Mouse (Mus musculus): ENCODE measurements around the gene Slmap. TPM values are rescaled to one million over a fixed set of nuclear protein-coding genes. Genes with fewer than 3 reads are reported as not detected.

Gene Slmap
- polyA plus RNA-seq, 1 experiment from 2014 or later = 121 TPM

- TF ChIP-seq CTCF (IDR thresholded peaks at IDR 0.05) = no peak
- no peaks in the 10 kb centered on the region for H3K27me3 ChIP-seq
- ATAC-seq (no peak), DNase-seq (ENCODE audit: low read depth, low spot score) (no peak)
- ChIA-PET POLR2A (no interaction called here), CTCF (no interaction called here)
- in situ Hi-C loops (cut with MboI; ENCODE audit: low pct_unique_long_range_greater_than_20kb) = no loop called here
Measured at GRCm38 (mm10) chr14:26510545-26510944, 24.2 kb downstream of the Slmap start.

GRCm38 (mm10) chr14:26508150-26508549 is 26.6 kb downstream of the Slmap start:
- DNase-seq (ENCODE audit: low read depth, low spot score) = no peak
- ATAC-seq = no peak
- ChIA-PET CTCF (interaction anchor here (1.7 kb wide), 1 partner anchor 11 kb away, joined by 7 read pairs; no protein-coding TSS in a partner anchor), POLR2A (no interaction called here)
- in situ Hi-C loops (cut with MboI; ENCODE audit: low pct_unique_long_range_greater_than_20kb) = no loop called here
- no peaks in the 10 kb centered on the region for H3K27me3 ChIP-seq
- no peak for TF ChIP-seq CTCF (IDR thresholded peaks at IDR 0.05)

GRCm38 (mm10) chr14:26507361-26507760 is 27.4 kb downstream of the Slmap start:
- ChIA-PET CTCF (interaction anchor here (0.8 to 1.7 kb wide), 2 partner anchors 10 to 26 kb away, joined by 3 to 7 read pairs; no protein-coding TSS in a partner anchor), POLR2A (no interaction called here)
- ATAC-seq = no peak
- no peak for TF ChIP-seq CTCF (IDR thresholded peaks at IDR 0.05)
- in situ Hi-C loops (cut with MboI; ENCODE audit: low pct_unique_long_range_greater_than_20kb) = no loop called here
- no peaks in the 10 kb centered on the region for H3K27me3 ChIP-seq
- DNase-seq (ENCODE audit: low read depth, low spot score) = no peak

DNA sequence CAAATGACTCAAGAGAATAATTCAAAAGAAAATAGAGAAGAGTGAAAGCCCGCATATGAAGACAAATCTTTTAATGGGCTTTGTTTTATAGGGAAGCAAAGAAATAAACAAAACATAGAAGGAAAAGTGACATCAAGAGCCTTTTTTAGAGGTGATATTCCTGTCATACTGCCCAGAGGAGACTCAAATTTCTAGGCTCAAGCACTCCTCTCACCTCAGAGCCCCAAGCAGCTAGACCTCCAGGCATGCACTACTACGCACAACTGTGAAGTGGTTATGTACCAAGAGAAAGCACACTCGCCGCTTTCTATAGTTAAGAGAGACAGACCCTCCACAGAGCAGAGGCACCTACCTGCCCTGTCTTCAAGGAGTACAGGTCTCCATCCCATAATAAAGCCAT is 30.2 kb downstream of the Slmap start:
- ChIA-PET CTCF (interaction anchor here (1.0 to 1.1 kb wide), 2 partner anchors 10 to 72 kb away, joined by 4 to 5 read pairs; no protein-coding TSS in a partner anchor), POLR2A (no interaction called here)
- ATAC-seq = no peak

GRCm38 (mm10) chr14:26500136-26500933 is 34.4 kb downstream of the Slmap start:
- no peaks in the 10 kb centered on the region for H3K27me3 ChIP-seq
- no peak for ATAC-seq
- in situ Hi-C loops (cut with MboI; ENCODE audit: low pct_unique_long_range_greater_than_20kb) = no loop called here
- CTCF ChIA-PET = interaction anchor here (1.2 to 1.9 kb wide), 2 partner anchors 10 to 148 kb away, joined by 3 to 8 read pairs; no protein-coding TSS in a partner anchor
- POLR2A ChIA-PET = no interaction called here
- DNase-seq (ENCODE audit: low read depth, low spot score) = no peak
- TF ChIP-seq CTCF (IDR thresholded peaks at IDR 0.05) = peak; percentile 14

More for the DNA sequence above, 30.2 kb downstream of the Slmap start:
- TF ChIP-seq CTCF (IDR thresholded peaks at IDR 0.05) = no peak
- in situ Hi-C loops (cut with MboI; ENCODE audit: low pct_unique_long_range_greater_than_20kb) = no loop called here
- H3K27me3 ChIP-seq = no peaks in the 10 kb centered on the region
- no peak for DNase-seq (ENCODE audit: low read depth, low spot score)

- in situ Hi-C loops (cut with MboI; ENCODE audit: low pct_unique_long_range_greater_than_20kb) = loop anchor here (10.0 to 25.0 kb wide), 2 partner anchors 160 to 417 kb away; no protein-coding TSS in a partner anchor
Measured at GRCm38 (mm10) chr14:26495021-26495420, 39.7 kb downstream of the Slmap start.

DNA sequence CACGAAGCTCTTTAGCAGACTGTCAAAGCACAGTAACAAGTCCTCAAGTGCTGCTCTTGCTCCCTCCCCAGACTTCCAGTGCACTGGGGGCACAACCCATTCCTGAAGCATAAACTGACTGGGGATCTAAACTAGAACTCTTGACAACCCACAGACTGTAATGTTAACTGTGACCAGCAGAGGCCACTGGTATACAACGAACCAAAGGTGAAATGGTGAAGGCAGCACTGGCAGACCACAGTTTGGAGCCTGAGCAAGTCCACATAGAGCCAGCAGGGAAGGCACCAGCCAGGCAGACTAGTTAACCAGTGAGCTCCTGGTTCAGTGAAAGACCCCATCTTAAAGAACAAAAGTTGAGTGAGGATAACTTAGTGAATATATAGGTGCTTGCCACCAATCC is 43.6 kb downstream of the Slmap start:
- no peaks in the 10 kb centered on the region for H3K27me3 ChIP-seq
- CTCF ChIA-PET = interaction anchor here (0.6 to 3.1 kb wide), 12 partner anchors 8 to 174 kb away, joined by 3 to 8 read pairs (median 3); no protein-coding TSS in a partner anchor
- POLR2A ChIA-PET = interaction anchor here (0.6 kb wide), 1 partner anchor 166 kb away, joined by 5 read pairs; no protein-coding TSS in a partner anchor
- DNase-seq (ENCODE audit: low read depth, low spot score) (no peak), ATAC-seq (no peak)
- TF ChIP-seq CTCF (IDR thresholded peaks at IDR 0.05) = peak; percentile 74
- in situ Hi-C loops (cut with MboI; ENCODE audit: low pct_unique_long_range_greater_than_20kb) = loop anchor here (5.0 to 25.0 kb wide), 3 partner anchors 91 to 421 kb away; no protein-coding TSS in a partner anchor

More at GRCm38 (mm10) chr14:26495021-26495420, 39.7 kb downstream of the Slmap start:
- ChIA-PET CTCF (interaction anchor here (1.0 kb wide), 1 partner anchor 9 kb away, joined by 5 read pairs; no protein-coding TSS in a partner anchor), POLR2A (no interaction called here)
- DNase-seq (ENCODE audit: low read depth, low spot score) (no peak), ATAC-seq (no peak)
- no peaks in the 10 kb centered on the region for H3K27me3 ChIP-seq
- peak; percentile 36 for TF ChIP-seq CTCF (IDR thresholded peaks at IDR 0.05)

GRCm38 (mm10) chr14:26488329-26489020 is 46.3 kb downstream of the Slmap start:
- ATAC-seq (no peak), DNase-seq (ENCODE audit: low read depth, low spot score) (no peak)
- no peak for TF ChIP-seq CTCF (IDR thresholded peaks at IDR 0.05)
- in situ Hi-C loops (cut with MboI; ENCODE audit: low pct_unique_long_range_greater_than_20kb) = loop anchor here (25.0 kb wide), 1 partner anchor 424 kb away; no protein-coding TSS in a partner anchor
- ChIA-PET CTCF (interaction anchor here (0.9 to 3.1 kb wide), 2 partner anchors 11 to 112 kb away, joined by 3 to 8 read pairs; no protein-coding TSS in a partner anchor), POLR2A (no interaction called here)
- H3K27me3 ChIP-seq = no peaks in the 10 kb centered on the region

DNA sequence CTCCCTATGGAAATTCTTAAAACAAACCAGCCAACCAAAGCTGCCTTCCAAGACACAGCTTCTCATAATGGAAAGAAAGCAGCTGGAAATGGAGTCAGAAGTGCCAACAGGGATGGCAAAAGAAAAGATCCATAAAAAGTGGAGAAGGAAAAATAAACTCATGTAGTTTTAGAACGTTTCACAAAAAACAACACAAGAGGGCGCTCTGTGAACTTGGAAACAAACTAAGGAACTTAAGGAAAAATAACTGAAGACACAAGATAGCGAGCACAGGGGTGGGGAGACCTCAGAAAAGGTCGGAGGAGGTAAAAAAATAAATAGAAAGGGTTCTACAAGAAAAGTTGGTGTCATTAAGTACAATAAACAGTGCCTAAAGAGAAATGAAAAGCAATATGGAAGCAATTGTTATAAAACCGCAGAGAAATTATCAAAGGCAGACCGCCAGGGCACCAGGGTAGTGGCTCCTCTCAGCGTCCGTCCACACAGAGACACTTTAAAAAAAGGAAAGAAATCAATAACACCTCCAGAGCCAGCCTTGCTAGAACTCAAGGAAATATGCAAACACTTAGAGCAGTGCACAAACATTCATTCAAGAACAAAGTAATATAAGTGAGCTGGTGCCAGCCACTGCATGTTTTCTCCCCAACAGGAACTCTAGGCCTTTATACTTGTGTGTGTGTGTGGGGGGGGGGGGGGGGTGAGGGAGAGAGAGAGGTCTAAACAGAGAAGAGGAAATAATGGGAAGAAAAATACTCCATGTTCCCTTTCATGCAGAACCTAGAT is 48.1 kb downstream of the Slmap start:
- CTCF ChIA-PET = interaction anchor here (0.8 to 1.4 kb wide), 9 partner anchors 9 to 169 kb away, joined by 3 to 6 read pairs (median 3); no protein-coding TSS in a partner anchor
- in situ Hi-C loops (cut with MboI; ENCODE audit: low pct_unique_long_range_greater_than_20kb) = loop anchor here (25.0 kb wide), 1 partner anchor 426 kb away; no protein-coding TSS in a partner anchor

More for the DNA sequence above, 48.1 kb downstream of the Slmap start:
- peak; percentile 34 for DNase-seq (ENCODE audit: low read depth, low spot score)
- peak; percentile 56 for TF ChIP-seq CTCF (IDR thresholded peaks at IDR 0.05)
- POLR2A ChIA-PET = no interaction called here
- no peak for ATAC-seq
- no peaks in the 10 kb centered on the region for H3K27me3 ChIP-seq
